Mouse (Mus musculus): ENCODE results near the gene Dnah3. TPM values are rescaled to one million over a fixed set of nuclear protein-coding genes. Genes with fewer than 3 reads are reported as not detected.

The Dnah3 gene
- not detected for polyA plus RNA-seq (2021)

DNA sequence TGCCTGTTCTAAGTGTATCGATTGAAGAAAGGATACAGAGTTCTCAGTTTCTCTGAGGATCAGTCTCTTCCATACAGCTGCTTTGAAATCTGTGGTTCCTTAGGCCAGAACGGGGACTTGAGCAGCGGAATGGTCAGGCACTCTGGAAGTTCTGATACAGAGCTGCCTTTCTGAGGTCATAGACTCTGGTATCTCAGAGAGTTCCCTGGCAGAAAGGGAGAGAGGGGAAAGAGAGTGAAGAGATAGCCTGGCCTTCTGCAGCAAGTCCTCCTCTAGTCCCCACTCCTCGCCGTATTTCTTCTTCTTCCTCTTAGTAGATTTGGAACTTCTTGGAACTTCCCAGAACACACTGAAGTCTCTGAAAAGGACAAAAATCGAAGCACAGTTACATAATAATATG is at the start of gene Dnah3:
TSS of gene Dnah3 (minus strand) at position 101 of the 400 bp plus-strand sequence.
- no peaks in the 10 kb centered on the region for H3K27me3 ChIP-seq
- ATAC-seq (no peak), DNase-seq (ENCODE audit: low read depth, low spot score) (no peak)
- ChIA-PET CTCF (interaction anchor here (1.2 kb wide), 1 partner anchor 9 kb away, joined by 3 read pairs; no protein-coding TSS in a partner anchor), POLR2A (no interaction called here)
- in situ Hi-C loops (cut with MboI; ENCODE audit: low pct_unique_long_range_greater_than_20kb), result loop anchor here (5.0 kb wide), 1 partner anchor 248 kb away; no protein-coding TSS in a partner anchor
- no peak for TF ChIP-seq CTCF (IDR thresholded peaks at IDR 0.05)

DNA sequence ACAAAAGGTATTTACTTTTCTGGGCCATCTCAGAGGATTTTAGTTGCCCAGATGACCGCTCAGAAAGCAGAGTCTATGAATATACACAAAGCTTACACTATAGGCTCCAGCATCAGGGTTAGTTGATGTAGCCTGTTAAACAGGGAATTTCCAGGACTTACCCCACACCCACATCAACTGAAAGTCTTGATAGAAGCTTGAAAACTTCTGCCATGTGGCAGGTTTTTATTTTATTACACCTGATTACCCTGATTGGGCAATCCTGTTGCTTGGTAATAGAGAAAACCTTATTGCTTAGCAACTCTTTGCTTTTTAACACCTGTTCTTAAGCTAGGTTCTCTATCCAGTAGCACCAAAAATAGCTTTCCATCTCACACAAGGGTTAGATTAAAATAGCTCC is 47.7 kb upstream of the Dnah3 start:
- POLR2A ChIA-PET, result no interaction called here
- H3K27me3 ChIP-seq, result peaks cover 6% of the 10 kb centered on the region
- no peak for TF ChIP-seq CTCF (IDR thresholded peaks at IDR 0.05)
- in situ Hi-C loops (cut with MboI; ENCODE audit: low pct_unique_long_range_greater_than_20kb), result no loop called here
- CTCF ChIA-PET, result no interaction called here
- DNase-seq (ENCODE audit: low read depth, low spot score) (no peak), ATAC-seq (no peak)

DNA sequence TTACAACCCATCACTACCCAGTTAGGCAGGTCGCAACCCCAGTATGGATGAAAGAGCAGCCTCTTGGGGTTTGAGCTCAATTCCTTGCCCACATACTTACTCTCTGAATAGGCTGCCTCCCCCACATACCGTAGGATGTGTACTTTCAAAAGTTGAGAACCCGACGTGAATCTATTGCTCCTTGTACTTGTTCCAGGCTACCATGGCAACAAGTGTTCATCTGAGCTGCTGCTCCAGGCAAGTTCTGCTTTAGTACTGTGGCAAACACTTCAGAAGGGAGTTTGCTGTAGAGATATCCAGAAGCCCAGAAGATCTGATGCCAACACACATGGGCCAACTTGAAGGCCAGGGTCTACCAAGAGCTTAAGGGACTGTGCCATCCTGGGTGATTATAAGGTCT is 33.9 kb upstream of the Dnah3 start:
- DNase-seq (ENCODE audit: low read depth, low spot score), result no peak
- ChIA-PET CTCF (no interaction called here), POLR2A (no interaction called here)
- in situ Hi-C loops (cut with MboI; ENCODE audit: low pct_unique_long_range_greater_than_20kb), result no loop called here
- TF ChIP-seq CTCF (IDR thresholded peaks at IDR 0.05), result no peak
- no peaks in the 10 kb centered on the region for H3K27me3 ChIP-seq
- ATAC-seq, result no peak

DNA sequence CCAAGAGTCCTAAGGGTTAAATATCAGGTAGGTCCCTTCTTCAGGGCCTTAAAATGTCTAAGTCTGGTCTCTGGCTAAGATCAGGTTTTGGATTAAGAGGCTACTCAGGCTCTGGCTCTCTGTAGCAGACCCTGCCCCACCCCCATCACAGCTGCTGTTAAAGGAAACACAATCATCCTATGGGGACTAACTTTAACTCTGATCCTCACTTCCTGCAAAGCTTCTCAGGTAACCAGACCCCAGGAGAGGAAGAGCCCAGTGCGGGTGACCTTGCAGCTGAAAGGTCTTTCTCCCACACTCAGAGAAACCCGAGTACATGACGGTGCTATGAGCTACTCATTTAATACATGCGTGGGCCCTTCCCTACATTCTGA is 32.6 kb upstream of the Dnah3 start:
- POLR2A ChIA-PET, result no interaction called here
- no peaks in the 10 kb centered on the region for H3K27me3 ChIP-seq
- CTCF ChIA-PET, result no interaction called here
- ATAC-seq, result no peak
- no peak for TF ChIP-seq CTCF (IDR thresholded peaks at IDR 0.05)
- in situ Hi-C loops (cut with MboI; ENCODE audit: low pct_unique_long_range_greater_than_20kb), result no loop called here
- DNase-seq (ENCODE audit: low read depth, low spot score), result no peak

DNA sequence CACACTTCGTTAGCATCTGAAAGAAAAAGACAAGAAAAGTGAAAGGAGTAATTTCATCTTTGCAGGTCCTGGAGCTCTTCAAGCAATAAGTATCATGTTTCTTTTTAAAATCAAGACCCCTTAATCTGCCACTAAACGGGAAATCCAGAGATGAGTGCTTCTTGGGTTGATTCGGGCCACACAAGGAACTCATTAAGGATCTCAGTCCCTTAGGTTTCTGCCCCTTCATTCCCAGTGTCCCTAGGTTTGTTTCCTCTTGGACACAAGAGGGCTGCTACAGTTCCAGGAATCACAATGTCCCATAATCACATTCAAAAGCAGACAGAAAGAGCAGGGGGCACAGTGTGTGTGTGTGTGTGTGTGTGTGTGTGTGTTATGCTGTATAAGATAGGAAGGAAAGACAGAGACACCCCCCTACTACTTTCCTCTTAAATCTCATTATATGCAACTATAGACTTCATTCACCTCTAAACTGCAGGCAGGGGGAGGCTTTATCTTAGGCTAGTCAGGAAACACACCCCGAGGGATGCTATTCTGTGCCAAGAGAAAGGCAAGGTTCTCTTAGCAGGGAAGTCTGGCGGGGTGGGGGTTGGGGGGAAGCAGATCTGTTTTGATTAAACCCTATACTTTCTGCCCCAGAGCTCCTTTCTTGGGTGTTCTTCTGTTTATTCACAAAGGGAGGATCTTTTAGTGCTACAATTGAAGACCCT is 32.1 kb upstream of the Dnah3 start:
- CTCF ChIA-PET, result no interaction called here
- DNase-seq (ENCODE audit: low read depth, low spot score) (no peak), ATAC-seq (no peak)
- TF ChIP-seq CTCF (IDR thresholded peaks at IDR 0.05), result no peak
- in situ Hi-C loops (cut with MboI; ENCODE audit: low pct_unique_long_range_greater_than_20kb), result no loop called here
- H3K27me3 ChIP-seq, result no peaks in the 10 kb centered on the region
- POLR2A ChIA-PET, result no interaction called here

DNA sequence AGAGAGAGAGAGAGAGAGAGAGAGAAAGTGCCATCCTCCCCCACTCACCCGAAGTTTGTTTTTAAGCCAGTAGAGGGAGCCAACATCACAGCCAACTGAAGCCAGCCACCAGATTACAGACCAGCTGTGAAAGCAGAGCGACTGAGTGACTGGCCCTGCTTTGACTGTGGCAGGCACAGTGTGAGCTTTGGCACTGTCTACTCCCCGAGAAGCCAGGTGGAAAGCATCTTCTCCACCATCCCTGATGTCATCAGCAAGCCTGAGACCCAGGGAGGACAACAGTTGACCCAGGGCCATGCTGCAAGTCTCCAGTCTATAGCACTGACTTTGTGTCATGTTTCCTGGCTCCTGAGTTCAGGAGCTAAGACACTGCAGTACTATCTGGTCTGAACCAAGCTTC is 29.8 kb upstream of the Dnah3 start:
- ATAC-seq, result peak; percentile 60
- in situ Hi-C loops (cut with MboI; ENCODE audit: low pct_unique_long_range_greater_than_20kb), result loop anchor here (5.0 kb wide), 1 partner anchor 702 kb away; no protein-coding TSS in a partner anchor
- no peaks in the 10 kb centered on the region for H3K27me3 ChIP-seq
- ChIA-PET POLR2A (no interaction called here), CTCF (interaction anchor here (1.0 to 1.4 kb wide), 2 partner anchors 17 to 26 kb away, joined by 6 to 7 read pairs; no protein-coding TSS in a partner anchor)
- DNase-seq (ENCODE audit: low read depth, low spot score), result no peak
- TF ChIP-seq CTCF (IDR thresholded peaks at IDR 0.05), result peak; percentile 70

DNA sequence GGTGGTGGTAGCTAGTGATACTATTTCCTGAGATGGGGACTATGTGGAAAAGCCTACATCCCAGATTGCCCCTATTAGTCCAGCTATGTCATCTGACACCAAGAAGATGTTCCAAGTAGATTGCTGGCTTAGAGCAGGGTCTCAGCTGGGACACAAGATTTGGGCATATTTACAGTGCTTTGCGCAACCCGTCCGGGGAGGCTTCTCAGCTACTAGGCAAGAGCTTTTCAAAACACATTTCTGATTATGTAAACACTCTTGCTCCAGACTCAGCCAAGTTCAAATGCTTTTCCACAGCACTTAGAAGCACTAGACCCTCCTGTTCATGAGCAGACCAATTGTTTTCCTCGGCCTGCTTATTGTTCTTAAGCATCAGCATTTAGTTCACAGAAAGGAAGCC is 28.7 kb upstream of the Dnah3 start:
- ATAC-seq, result no peak
- DNase-seq (ENCODE audit: low read depth, low spot score), result no peak
- in situ Hi-C loops (cut with MboI; ENCODE audit: low pct_unique_long_range_greater_than_20kb), result loop anchor here (5.0 kb wide), 1 partner anchor 704 kb away; no protein-coding TSS in a partner anchor
- CTCF ChIA-PET, result interaction anchor here (0.9 kb wide), 1 partner anchor 51 kb away, joined by 3 read pairs; no protein-coding TSS in a partner anchor
- H3K27me3 ChIP-seq, result no peaks in the 10 kb centered on the region
- no peak for TF ChIP-seq CTCF (IDR thresholded peaks at IDR 0.05)
- POLR2A ChIA-PET, result interaction anchor here (0.7 kb wide), 2 partner anchors 53 to 320 kb away, joined by 3 read pairs; no protein-coding TSS in a partner anchor

DNA sequence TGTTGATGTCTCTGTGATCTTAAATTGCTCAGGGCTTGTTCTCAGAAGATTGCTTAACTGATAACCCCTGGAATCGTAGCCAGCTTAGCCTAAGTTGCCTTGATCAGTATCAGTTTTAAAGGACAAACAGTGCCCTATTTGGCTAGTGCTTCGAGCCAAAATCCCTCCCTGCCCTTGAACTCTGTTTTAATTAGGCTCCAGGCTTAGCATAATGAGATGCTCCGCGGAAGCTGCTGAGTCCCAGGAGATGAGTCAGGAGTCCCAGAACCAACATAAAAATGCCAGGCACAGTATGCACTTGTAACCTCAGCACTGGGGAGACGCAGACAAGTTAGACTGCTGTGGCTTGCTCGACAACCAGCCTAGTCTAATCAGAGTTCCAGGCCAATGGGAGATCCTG is 22.4 kb upstream of the Dnah3 start:
- in situ Hi-C loops (cut with MboI; ENCODE audit: low pct_unique_long_range_greater_than_20kb), result no loop called here
- POLR2A ChIA-PET, result no interaction called here
- no peak for ATAC-seq
- no peak for DNase-seq (ENCODE audit: low read depth, low spot score)
- CTCF ChIA-PET, result no interaction called here
- H3K27me3 ChIP-seq, result no peaks in the 10 kb centered on the region
- TF ChIP-seq CTCF (IDR thresholded peaks at IDR 0.05), result no peak

DNA sequence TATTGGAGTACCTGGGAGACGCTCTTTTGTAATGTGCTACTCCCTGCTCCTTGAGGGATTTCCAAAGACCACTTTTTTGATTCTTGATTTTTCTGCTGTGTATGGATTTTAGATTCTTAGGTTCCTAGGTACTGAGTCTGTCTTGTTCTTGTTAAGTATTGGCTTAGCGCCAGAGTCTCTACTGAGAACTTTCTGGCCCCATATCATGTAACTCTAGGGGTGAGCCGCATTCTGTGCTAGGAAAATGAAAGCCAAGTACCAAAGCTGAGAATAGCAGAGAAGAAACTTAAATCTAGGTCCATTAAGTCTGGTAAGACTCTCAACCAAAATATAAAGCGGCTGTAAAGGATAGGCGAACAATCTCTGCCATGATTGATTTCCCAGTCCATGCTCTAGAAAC is 21.9 kb upstream of the Dnah3 start:
- ChIA-PET CTCF (interaction anchor here (1.4 kb wide), 1 partner anchor 19 kb away, joined by 4 read pairs; no protein-coding TSS in a partner anchor), POLR2A (no interaction called here)
- ATAC-seq (no peak), DNase-seq (ENCODE audit: low read depth, low spot score) (no peak)
- TF ChIP-seq CTCF (IDR thresholded peaks at IDR 0.05), result no peak
- in situ Hi-C loops (cut with MboI; ENCODE audit: low pct_unique_long_range_greater_than_20kb), result no loop called here
- no peaks in the 10 kb centered on the region for H3K27me3 ChIP-seq

DNA sequence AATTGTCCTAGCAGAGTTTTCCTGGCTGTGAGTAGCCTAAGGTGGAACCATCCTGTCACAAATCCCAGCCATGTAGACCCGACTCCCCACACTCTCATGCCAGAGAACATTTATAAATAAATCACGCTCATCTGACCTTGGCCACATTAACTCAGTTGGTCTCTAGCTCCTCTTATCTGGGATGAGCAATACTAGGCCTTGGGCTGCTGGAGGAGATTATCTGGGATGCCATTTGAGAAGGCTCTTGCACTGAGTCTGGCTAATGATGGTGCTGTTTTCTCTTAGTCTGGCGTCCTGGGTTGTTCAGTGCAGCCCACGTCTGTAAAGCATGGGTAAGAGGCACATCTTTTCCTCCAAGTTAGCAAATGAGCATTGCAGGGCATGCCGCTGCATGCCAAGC is 14.6 kb upstream of the Dnah3 start:
- DNase-seq (ENCODE audit: low read depth, low spot score), result no peak
- no peak for TF ChIP-seq CTCF (IDR thresholded peaks at IDR 0.05)
- CTCF ChIA-PET, result no interaction called here
- POLR2A ChIA-PET, result no interaction called here
- in situ Hi-C loops (cut with MboI; ENCODE audit: low pct_unique_long_range_greater_than_20kb), result no loop called here
- no peak for ATAC-seq
- H3K27me3 ChIP-seq, result no peaks in the 10 kb centered on the region

DNA sequence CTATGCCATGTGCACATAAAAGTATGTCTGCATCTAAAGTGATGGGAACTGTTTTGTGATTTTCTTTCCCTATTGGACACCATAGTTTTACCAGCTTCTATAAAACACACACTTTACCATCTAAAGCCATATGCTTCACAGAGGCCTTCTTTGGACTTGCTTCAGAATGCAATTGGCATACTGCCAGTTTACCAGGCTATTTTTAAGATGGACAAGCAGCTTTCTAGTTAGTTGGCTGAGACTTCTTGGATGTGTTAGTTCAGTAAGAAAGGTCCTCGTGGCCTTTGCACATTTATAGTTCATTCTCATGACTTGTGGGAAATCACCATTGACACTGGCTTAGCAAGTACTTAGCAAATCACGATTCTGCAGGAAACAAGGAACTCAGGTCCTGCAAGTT is 11.3 kb upstream of the Dnah3 start:
- no peak for TF ChIP-seq CTCF (IDR thresholded peaks at IDR 0.05)
- ChIA-PET CTCF (no interaction called here), POLR2A (no interaction called here)
- no peaks in the 10 kb centered on the region for H3K27me3 ChIP-seq
- DNase-seq (ENCODE audit: low read depth, low spot score) (no peak), ATAC-seq (no peak)
- in situ Hi-C loops (cut with MboI; ENCODE audit: low pct_unique_long_range_greater_than_20kb), result no loop called here

DNA sequence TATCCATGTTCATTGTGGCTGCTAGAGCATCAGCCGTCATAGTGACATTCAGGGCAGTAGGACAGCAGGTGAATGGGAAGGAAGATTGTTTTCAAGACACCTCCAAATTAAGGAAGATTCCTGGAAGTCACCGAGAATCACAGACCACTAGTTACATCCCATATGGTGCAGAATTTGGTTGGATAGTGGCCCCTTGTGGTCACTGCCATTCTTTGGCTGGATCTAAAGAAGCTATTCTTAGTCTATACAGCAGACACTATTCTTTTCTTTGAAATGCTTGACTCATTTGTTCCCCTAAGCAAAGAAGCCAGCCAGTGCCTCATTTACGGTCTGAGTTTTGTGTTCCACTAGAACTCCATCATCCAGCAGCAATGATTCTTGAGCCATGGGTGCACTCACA is 9.9 kb upstream of the Dnah3 start:
- no peak for ATAC-seq
- POLR2A ChIA-PET, result no interaction called here
- CTCF ChIA-PET, result interaction anchor here (0.6 to 1.0 kb wide), 2 partner anchors 11 to 12 kb away, joined by 3 read pairs; no protein-coding TSS in a partner anchor
- DNase-seq (ENCODE audit: low read depth, low spot score), result no peak
- TF ChIP-seq CTCF (IDR thresholded peaks at IDR 0.05), result no peak
- no peaks in the 10 kb centered on the region for H3K27me3 ChIP-seq
- in situ Hi-C loops (cut with MboI; ENCODE audit: low pct_unique_long_range_greater_than_20kb), result no loop called here

All from Patski (cell line).